Mouse (Mus musculus) adrenal gland, postnatal 4 days (tissue): ENCODE results near the gene Trpm8. TPM values are rescaled to one million over a fixed set of nuclear protein-coding genes. Genes with fewer than 3 reads are reported as not detected.

Experiments used
- DNase-seq, 2 experiments: peaks; one replicate each; pipeline ENCODE4 v3.0.0; 2021 to 2022; ENCODE audit warnings: low spot score in 2 of 2, mixed read lengths in 2 of 2
- total RNA-seq, 2 experiments: library from RNA; stranded (reverse); gene quantifications; 2 replicates each; pipeline ENCODE4 v1.2.3; 2021

The Trpm8 gene
- total RNA-seq, 2 experiments from 2014 or later: 0.06 TPM; not detected in 1

DNA sequence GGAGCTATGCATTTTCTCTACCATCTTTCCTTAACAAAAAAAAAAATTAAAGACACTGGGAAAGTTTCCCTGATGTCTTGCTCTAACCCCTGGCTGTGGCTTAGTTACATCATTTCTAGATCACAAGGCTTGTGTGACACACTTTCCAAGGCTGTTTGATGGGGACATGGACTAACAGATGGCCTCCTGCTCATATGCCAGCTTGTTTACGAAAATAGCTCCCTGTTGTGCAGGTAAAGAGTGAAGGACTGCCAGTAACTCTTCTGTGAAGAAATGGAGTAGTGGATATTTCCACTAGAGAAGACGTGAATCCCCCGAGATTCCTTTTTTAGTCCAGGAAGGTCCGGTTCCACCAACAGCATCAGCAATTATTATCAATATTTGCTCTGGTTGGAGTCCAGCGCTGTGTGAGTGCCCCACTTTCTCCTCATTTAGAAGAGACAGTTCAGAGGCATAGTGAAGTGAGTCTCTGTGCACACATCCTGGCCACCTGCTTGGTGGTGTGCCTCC lies 71.1 kb downstream of the Trpm8 start:
- DNase-seq: no peak

DNA sequence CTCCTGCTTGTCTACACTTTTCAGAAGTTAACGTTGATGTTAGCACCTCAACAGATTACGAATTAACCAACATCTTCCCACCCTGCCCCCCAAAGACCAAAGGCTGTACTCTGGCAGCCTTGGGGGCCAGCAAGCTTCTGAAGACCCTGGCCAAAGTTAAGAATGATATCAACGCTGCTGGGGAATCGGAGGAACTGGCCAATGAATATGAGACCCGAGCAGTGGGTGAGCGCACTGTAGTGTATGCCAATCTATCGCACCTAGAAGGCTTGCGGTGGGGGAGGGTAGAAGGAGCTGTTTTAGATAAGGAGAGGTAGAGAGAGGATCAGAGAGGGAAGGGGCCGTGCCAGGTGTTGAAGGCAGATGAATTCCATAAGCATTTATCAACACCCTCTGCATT lies 73.3 kb downstream of the Trpm8 start:
- DNase-seq: no peak

DNA sequence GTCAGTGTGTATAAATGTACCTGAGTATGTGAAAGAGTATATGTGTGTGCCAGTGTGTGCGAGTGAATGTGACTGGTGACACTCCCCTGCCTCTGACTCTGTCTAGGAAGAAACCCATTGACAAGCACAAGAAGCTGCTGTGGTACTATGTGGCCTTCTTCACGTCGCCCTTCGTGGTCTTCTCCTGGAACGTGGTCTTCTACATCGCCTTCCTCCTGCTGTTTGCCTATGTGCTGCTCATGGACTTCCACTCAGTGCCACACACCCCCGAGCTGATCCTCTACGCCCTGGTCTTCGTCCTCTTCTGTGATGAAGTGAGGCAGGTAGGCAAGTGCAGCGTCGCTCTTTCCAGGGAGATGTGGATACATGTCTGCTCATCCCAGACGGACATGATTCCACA lies 77.6 kb downstream of the Trpm8 start:
- DNase-seq: no peak

GRCm38 (mm10) chr1:88355681-88356080 lies 78.2 kb downstream of the Trpm8 start:
- no peak for DNase-seq

GRCm38 (mm10) chr1:88356616-88357015 lies 79.2 kb downstream of the Trpm8 start:
- no peak for DNase-seq

DNA sequence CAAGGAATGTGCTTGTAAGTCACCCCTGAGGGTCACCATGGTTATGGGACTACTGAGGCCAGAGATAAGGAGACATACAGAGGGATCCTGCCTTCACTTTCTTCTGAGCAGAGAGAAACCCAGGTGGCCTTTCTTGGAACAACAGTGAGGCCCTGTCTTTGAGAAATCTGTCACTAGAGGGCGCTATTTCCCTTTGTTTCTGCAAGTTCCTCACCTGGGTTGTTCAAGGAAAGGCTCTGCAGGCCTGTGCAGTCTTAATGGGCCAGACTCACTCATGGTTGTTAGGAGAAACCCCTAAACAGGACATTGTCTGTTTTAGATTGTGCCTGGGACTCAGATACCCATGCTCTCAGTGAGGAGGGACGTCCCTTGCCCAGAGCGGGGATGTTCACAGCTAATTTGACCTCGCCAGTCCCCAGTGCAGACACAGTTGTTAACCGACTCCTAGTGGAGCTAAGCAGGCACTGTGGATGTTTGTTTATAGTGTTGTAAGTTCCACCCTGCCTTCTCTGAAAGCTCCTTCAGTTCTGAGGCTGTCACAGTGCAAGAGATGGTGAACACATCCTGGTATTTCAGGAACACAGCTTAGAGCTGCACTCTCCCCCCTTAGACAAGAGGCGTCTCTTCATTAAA lies 80.1 kb downstream of the Trpm8 start:
- DNase-seq: no peak

DNA sequence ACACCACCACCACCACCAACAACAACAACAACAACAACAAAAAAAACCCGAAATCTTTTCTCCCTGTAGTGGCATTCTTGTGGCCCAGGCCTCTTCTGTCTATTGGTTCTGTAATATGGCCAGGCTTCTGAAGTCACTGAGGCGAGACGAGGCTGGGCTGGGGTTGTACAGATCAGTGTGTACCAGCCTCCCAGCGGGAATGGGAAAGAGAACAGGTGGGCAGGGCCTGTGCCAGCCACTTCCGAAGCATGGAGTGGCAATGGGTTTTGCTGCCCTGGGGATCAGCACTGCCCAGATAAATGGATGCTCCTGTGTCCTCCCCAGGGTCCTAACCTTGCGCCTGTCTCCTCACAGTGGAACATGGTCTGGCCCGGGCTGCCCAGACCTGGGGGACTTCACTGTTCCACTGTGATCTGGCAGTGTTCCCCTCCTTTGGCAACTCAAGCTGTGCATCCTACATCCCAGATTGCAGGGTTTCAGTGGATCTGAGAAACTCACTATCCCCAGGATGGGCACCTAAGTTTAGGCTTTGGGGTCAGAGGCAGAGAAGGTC lies 80.7 kb downstream of the Trpm8 start:
- DNase-seq: no peak

- DNase-seq: no peak
These were observed 83.6 kb downstream of the Trpm8 start for GRCm38 (mm10) chr1:88361085-88361484.

DNA sequence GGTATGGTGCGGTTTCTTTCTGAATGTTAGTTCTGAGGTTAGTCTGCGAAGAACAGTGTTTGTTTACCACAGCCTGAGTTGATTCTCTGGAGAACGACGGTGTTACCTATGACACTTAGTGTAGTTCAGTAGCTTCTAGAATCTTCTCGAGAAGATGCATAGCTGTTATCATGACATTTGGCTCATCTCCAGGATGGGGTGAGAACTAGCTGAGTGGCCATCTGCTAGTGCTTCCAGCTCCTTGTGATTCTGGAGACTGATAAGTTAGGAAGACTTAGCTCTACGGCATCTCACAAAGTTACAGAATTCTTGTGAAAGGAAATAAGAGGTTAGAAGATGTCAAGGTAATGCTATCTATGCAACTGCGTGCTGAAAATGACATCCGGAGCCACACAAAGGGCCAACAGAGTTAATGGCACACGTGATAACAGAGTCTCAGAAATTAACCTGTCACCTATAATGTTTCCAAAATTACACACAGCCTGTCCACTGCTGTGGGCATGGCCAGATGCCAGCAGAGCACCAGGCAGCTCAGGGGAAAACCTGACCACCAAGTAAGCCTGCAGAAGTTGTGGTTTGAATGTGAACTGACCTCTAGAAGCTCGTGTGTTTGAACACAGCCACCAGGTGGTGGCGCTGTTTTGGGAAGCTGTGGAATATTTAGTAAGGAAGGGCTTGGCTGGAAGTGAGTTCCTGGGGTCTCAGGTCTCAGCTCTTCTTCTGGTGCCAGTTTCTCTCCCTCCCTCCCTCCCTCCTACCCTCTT lies 89.6 kb downstream of the Trpm8 start:
- DNase-seq: no peak

DNA sequence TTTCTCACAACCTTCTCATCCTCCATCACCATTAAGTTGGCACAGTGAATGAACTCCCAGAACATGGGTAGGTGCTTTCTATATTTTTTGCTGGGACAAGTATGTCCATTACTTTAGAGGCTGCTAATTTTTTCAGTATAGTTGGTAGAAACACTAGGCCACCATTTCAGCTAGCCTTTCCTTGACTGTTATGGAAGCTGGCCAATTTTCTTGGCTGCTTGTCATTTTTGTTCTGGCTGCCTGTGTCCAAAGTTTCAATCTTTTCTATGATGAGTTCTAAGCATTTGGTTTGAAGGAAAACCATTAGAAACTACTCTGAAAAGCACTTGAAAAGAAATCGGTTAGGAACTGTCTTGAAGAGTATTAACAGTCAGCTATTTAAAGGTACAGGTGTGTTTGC lies 101.0 kb downstream of the Trpm8 start:
- no peak for DNase-seq

DNA sequence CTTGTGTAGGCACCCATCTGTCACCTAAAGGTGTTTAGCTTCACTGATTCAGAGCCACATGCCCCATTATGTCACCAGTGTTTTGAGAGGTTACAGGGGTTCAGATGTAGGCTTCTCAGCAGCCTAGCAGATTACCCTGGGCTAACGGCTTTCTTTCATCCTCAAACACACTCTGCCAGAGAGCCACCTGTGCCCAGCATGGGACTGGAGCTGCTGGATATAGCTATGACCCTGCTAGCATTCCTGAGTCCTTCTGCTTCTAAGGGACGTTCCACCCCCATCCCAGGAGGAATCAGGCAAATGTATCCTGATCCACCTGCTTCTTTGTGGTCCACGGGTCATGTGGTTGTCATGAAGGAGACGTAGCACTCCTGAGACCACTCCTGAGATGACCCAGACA lies 114.2 kb downstream of the Trpm8 start:
- DNase-seq: no peak

DNA sequence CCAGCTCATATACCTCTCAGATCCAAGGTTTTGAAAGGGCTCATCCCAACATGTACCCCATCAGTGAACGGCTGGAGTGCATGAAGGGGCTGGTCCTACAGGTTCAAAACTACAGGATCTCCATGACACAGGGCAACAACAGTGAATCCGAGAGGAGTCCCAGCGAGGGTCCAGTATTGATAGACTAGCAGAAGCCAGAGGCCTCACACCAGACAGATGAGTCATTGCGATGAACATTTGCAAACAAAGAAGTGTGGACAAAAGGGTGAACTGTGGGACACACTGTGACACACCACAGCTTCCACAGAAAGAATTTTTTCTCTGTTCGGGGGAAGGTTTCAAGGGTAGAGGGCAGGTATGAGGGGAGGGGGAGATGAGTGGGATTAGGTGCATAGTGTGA lies 115.9 kb downstream of the Trpm8 start:
- DNase-seq: no peak

DNA sequence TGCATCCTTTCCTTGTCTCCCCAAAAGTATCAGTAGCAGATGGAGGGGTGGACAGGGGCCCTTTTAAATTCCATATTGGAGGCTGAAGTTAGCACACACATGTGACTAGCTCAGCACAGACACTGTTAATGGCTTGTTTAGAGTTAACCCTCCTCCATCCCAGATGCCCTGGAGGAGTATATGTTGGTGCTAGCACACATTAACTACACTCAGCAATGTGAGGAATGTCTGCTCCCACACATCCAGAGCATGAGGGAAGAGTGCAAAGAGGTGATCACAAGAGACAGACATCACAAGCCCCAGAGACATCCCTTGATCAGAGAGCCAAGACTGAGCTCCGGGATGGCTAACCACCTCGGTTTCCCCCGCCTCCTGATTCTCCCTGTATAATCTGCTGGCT lies 125.9 kb downstream of the Trpm8 start:
- no peak for DNase-seq

GRCm38 (mm10) chr1:88406078-88406806 lies 128.8 kb downstream of the Trpm8 start:
- DNase-seq: no peak

- no peak for DNase-seq
These were observed 129.3 kb downstream of the Trpm8 start, which contains the start of gene Spp2 for GRCm38 (mm10) chr1:88406807-88407198. TSS of gene Spp2 (plus strand) at chr1:88406961.

- DNase-seq: no peak
These were observed 130.9 kb downstream of the Trpm8 start for GRCm38 (mm10) chr1:88408340-88408739.

DNA sequence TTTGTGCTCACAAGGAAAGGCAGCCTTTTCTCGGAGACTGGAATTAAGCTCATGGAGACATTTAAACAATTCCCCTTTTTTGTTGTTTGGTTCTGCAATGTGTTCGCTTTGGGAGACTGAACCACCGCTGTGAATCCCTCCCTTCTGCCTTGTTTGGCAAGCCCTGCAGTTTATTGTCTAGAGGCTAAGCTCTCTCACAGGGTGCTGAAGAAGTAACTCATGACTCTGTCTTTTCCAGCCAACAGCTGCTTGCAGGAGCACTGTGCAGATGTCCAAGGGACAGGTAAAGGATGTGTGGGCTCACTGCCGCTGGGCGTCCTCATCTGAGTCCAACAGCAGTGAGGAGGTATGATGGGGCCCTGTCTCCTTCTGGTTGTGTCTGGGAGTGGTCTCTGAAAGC lies 134.6 kb downstream of the Trpm8 start:
- no peak for DNase-seq

DNA sequence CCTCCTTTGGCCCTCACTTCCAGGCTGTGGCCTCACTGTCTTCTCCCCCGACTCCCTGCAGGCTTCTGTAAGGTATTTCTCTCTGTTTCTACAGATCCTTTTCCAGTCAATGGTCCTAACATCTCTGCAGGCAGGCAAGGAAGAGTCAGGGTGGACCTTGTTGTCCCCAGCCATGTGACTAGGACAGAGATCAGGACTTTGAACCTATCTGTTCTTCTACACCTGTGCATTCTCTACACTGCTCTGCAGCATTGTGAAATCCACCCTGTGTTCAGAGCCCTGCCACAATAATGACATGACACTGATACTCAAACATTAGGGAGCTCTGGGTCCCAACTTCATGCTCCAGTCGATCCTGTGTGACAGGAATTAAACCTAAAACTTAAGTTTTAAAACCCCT lies 141.5 kb downstream of the Trpm8 start:
- no peak for DNase-seq

DNA sequence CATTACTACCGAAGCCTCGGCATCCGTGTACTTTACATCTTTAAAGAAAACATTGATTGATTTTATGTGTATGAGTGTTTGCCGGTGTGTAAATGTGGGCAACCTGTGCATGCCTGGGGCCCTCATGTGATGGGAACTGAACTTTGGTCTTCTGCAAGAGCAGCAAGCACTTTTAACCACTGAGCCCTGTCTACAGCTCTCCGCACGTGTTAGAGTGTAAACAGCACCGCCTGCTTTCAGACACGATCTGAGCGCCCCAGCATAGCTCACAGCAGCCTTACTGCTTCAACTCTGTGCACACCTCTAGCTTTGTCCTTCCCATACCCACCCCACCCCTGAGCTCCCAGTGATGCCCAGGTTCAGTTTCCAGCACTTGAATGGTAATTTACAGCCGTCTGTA lies 144.6 kb downstream of the Trpm8 start:
- no peak for DNase-seq

DNA sequence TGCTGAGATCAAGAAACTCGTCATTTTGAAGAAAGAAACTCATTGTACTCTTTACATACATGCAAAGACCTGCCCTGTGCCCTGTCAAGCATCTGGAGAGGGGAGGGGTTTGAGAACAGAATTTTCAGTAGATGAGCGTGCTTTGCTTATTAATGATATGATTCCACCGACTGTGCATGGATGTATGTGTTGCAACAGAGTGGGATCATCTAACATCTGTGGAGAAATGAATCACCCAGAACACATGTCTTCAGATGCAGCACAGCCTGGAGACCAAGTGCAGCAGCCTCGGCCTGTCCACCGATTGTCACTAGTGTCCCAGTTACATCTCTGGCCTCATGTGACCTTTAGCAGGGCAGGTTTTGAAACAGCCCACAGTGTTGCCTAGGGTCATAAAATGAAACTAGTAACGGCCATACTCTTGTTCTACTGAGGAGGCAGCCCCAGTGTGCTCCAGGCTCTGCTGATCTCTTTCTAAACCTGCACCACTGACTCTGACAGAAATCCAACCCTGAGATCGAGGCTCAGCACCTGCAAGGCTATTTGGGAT lies 145.5 kb downstream of the Trpm8 start:
- no peak for DNase-seq

GRCm38 (mm10) chr1:88424602-88425252 lies 147.3 kb downstream of the Trpm8 start:
- peak; percentile 39 to 49 for DNase-seq
